Mouse (Mus musculus): ENCODE measurements around the gene Slc38a3. TPM values are rescaled to one million over a fixed set of nuclear protein-coding genes. Genes with fewer than 3 reads are reported as not detected.

Gene Slc38a3
- polyA plus RNA-seq, 1 experiment from 2014 or later, result 31.9 TPM

GRCm38 (mm10) chr9:107633091-107633660 is 36.2 kb downstream of the Slc38a3 start:
- H3K4me1 ChIP-seq (ENCODE audit: control insufficient read depth, insufficient read depth, low read length), result peaks cover 72% of the 10 kb centered on the region
- peak overlapping the region; percentile 99 for H3K27ac ChIP-seq (replicated peaks; ENCODE audit: low read depth, low read length)
- peak; percentile 81 for DNase-seq
- H3K27me3 ChIP-seq (ENCODE audit: control insufficient read depth, insufficient read depth, low read length), result no peaks in the 10 kb centered on the region
- no peaks in the 10 kb centered on the region for H3K9me3 ChIP-seq (ENCODE audit: control insufficient read depth, low read length)
- WGBS, result 1% methylated on average over 33 of the region's 33 CpGs
- ATAC-seq (ENCODE audit: low FRiP score, low TSS enrichment), result no peak
- H3K36me3 ChIP-seq (ENCODE audit: control insufficient read depth, insufficient read depth, low read length), result 0 out of 2 replicates have a peak, but pooled peaks cover 3% of the 10 kb centered on the region
- peak overlapping the region; percentile 84 for H3K9ac ChIP-seq (replicated peaks; ENCODE audit: low read length)
- H3K4me3 ChIP-seq (replicated peaks; ENCODE audit: low read depth, low read length), result peak overlapping the region; percentile 80
- peak overlapping the region; percentile 85 for H3K4me2 ChIP-seq (ENCODE audit: low read length)

GRCm38 (mm10) chr9:107632478-107632877 is 36.9 kb downstream of the Slc38a3 start:
- peak overlapping the region; percentile 85 for H3K4me2 ChIP-seq (ENCODE audit: low read length)
- no peaks in the 10 kb centered on the region for H3K9me3 ChIP-seq (ENCODE audit: control insufficient read depth, low read length)
- ATAC-seq (ENCODE audit: low FRiP score, low TSS enrichment) (no peak), DNase-seq (peak; percentile 61)
- H3K4me1 ChIP-seq (ENCODE audit: control insufficient read depth, insufficient read depth, low read length), result peaks cover 76% of the 10 kb centered on the region
- peak overlapping the region; percentile 84 for H3K9ac ChIP-seq (replicated peaks; ENCODE audit: low read length)
- H3K36me3 ChIP-seq (ENCODE audit: control insufficient read depth, insufficient read depth, low read length), result 0 out of 2 replicates have a peak, but pooled peaks cover 3% of the 10 kb centered on the region
- peak overlapping the region; percentile 80 for H3K4me3 ChIP-seq (replicated peaks; ENCODE audit: low read depth, low read length)
- no peaks in the 10 kb centered on the region for H3K27me3 ChIP-seq (ENCODE audit: control insufficient read depth, insufficient read depth, low read length)
- H3K27ac ChIP-seq (replicated peaks; ENCODE audit: low read depth, low read length), result peak overlapping the region; percentile 99
- WGBS, result 12% methylated on average over 6 of the region's 6 CpGs

GRCm38 (mm10) chr9:107631861-107632260 is 37.5 kb downstream of the Slc38a3 start:
- no peak for DNase-seq
- peak overlapping the region; percentile 99 for H3K27ac ChIP-seq (replicated peaks; ENCODE audit: low read depth, low read length)
- H3K4me3 ChIP-seq (replicated peaks; ENCODE audit: low read depth, low read length), result peak overlapping the region; percentile 80
- ATAC-seq (ENCODE audit: low FRiP score, low TSS enrichment), result no peak
- no peaks in the 10 kb centered on the region for H3K9me3 ChIP-seq (ENCODE audit: control insufficient read depth, low read length)
- H3K9ac ChIP-seq (replicated peaks; ENCODE audit: low read length), result peak overlapping the region; percentile 84
- H3K36me3 ChIP-seq (ENCODE audit: control insufficient read depth, insufficient read depth, low read length), result 0 out of 2 replicates have a peak, but pooled peaks cover 3% of the 10 kb centered on the region
- peaks cover 76% of the 10 kb centered on the region for H3K4me1 ChIP-seq (ENCODE audit: control insufficient read depth, insufficient read depth, low read length)
- 54% methylated on average over 8 of the region's 8 CpGs for WGBS
- no peaks in the 10 kb centered on the region for H3K27me3 ChIP-seq (ENCODE audit: control insufficient read depth, insufficient read depth, low read length)
- peak overlapping the region; percentile 85 for H3K4me2 ChIP-seq (ENCODE audit: low read length)

- Histone ChIP-seq H3K4me3 (replicated peaks; ENCODE audit: low read depth, low read length) (peak overlapping the region; percentile 80; the same call in 1 of the 2 replicates), H3K4me1 (ENCODE audit: control insufficient read depth, insufficient read depth, low read length) (peaks cover 77% of the 10 kb centered on the region), H3K27ac (replicated peaks; ENCODE audit: low read depth, low read length) (peak overlapping the region; percentile 99), H3K27me3 (ENCODE audit: control insufficient read depth, insufficient read depth, low read length) (no peaks in the 10 kb centered on the region), H3K9ac (replicated peaks; ENCODE audit: low read length) (peak overlapping the region; percentile 84), H3K9me3 (ENCODE audit: control insufficient read depth, low read length) (no peaks in the 10 kb centered on the region), H3K4me2 (ENCODE audit: low read length) (peak overlapping the region; percentile 85), H3K36me3 (ENCODE audit: control insufficient read depth, insufficient read depth, low read length) (0 out of 2 replicates have a peak, but pooled peaks cover 3% of the 10 kb centered on the region)
- 17% methylated on average over 9 of the region's 9 CpGs for WGBS
- DNase-seq (no peak), ATAC-seq (ENCODE audit: low FRiP score, low TSS enrichment) (no peak)
These were observed 38.0 kb downstream of the Slc38a3 start for GRCm38 (mm10) chr9:107631311-107631826.

- H3K27me3 ChIP-seq (ENCODE audit: control insufficient read depth, insufficient read depth, low read length), result no peaks in the 10 kb centered on the region
- H3K9ac ChIP-seq (replicated peaks; ENCODE audit: low read length), result peak overlapping the region; percentile 51
- H3K9me3 ChIP-seq (ENCODE audit: control insufficient read depth, low read length), result no peaks in the 10 kb centered on the region
- H3K4me2 ChIP-seq (ENCODE audit: low read length), result peak overlapping the region; percentile 85
- peak; percentile 37 for ATAC-seq (ENCODE audit: low FRiP score, low TSS enrichment)
- H3K36me3 ChIP-seq (ENCODE audit: control insufficient read depth, insufficient read depth, low read length), result peaks cover 3% of the 10 kb centered on the region
- H3K4me1 ChIP-seq (ENCODE audit: control insufficient read depth, insufficient read depth, low read length), result peaks cover 76% of the 10 kb centered on the region
- peak; percentile 87 for DNase-seq
- peak overlapping the region; percentile 17; the same call in 1 of the 2 replicates for H3K4me3 ChIP-seq (replicated peaks; ENCODE audit: low read depth, low read length)
- peak overlapping the region; percentile 99 for H3K27ac ChIP-seq (replicated peaks; ENCODE audit: low read depth, low read length)
- WGBS, result 0% methylated on average over 4 of the region's 4 CpGs
These were observed 38.8 kb downstream of the Slc38a3 start for GRCm38 (mm10) chr9:107630576-107630975.

- peak; percentile 24; the same call in 1 of the 2 replicates for ATAC-seq (ENCODE audit: low FRiP score, low TSS enrichment)
- peak; percentile 70 for DNase-seq
- 3% methylated on average over 14 of the region's 14 CpGs for WGBS
These were observed 39.4 kb downstream of the Slc38a3 start for GRCm38 (mm10) chr9:107629901-107630425.

GRCm38 (mm10) chr9:107629411-107629730 is 40.0 kb downstream of the Slc38a3 start:
- WGBS, result 15% methylated on average over 4 of the region's 4 CpGs
- peaks cover 83% of the 10 kb centered on the region for H3K4me1 ChIP-seq (ENCODE audit: control insufficient read depth, insufficient read depth, low read length)
- H3K4me2 ChIP-seq (ENCODE audit: low read length), result peak overlapping the region; percentile 85
- H3K4me3 ChIP-seq (replicated peaks; ENCODE audit: low read depth, low read length), result 0 out of 2 replicates have a peak overlapping the region, but pooled peaks have one; percentile 8
- H3K9ac ChIP-seq (replicated peaks; ENCODE audit: low read length), result peak overlapping the region; percentile 51; the same call in 1 of the 2 replicates
- no peaks in the 10 kb centered on the region for H3K9me3 ChIP-seq (ENCODE audit: control insufficient read depth, low read length)
- ATAC-seq (ENCODE audit: low FRiP score, low TSS enrichment), result no peak
- no peak for DNase-seq
- peaks cover 11% of the 10 kb centered on the region for H3K36me3 ChIP-seq (ENCODE audit: control insufficient read depth, insufficient read depth, low read length)
- peak overlapping the region; percentile 99 for H3K27ac ChIP-seq (replicated peaks; ENCODE audit: low read depth, low read length)
- no peaks in the 10 kb centered on the region for H3K27me3 ChIP-seq (ENCODE audit: control insufficient read depth, insufficient read depth, low read length)

More at GRCm38 (mm10) chr9:107629901-107630425, 39.4 kb downstream of the Slc38a3 start:
- H3K9me3 ChIP-seq (ENCODE audit: control insufficient read depth, low read length), result no peaks in the 10 kb centered on the region
- peak overlapping the region; percentile 17 for H3K4me3 ChIP-seq (replicated peaks; ENCODE audit: low read depth, low read length)
- H3K27me3 ChIP-seq (ENCODE audit: control insufficient read depth, insufficient read depth, low read length), result no peaks in the 10 kb centered on the region
- peak overlapping the region; percentile 99 for H3K27ac ChIP-seq (replicated peaks; ENCODE audit: low read depth, low read length)
- peak overlapping the region; percentile 85 for H3K4me2 ChIP-seq (ENCODE audit: low read length)
- peak overlapping the region; percentile 51 for H3K9ac ChIP-seq (replicated peaks; ENCODE audit: low read length)
- peaks cover 82% of the 10 kb centered on the region for H3K4me1 ChIP-seq (ENCODE audit: control insufficient read depth, insufficient read depth, low read length)
- peaks cover 9% of the 10 kb centered on the region for H3K36me3 ChIP-seq (ENCODE audit: control insufficient read depth, insufficient read depth, low read length)

- 28% methylated on average over 15 of the region's 15 CpGs for WGBS
- no peak for DNase-seq
These were observed 40.5 kb downstream of the Slc38a3 start for GRCm38 (mm10) chr9:107628721-107629410.

More at GRCm38 (mm10) chr9:107628721-107629410, 40.5 kb downstream of the Slc38a3 start:
- H3K4me3 ChIP-seq (replicated peaks; ENCODE audit: low read depth, low read length), result 0 out of 2 replicates have a peak overlapping the region, but pooled peaks have one; percentile 8
- peak overlapping the region; percentile 56; the same call in 1 of the 2 replicates for H3K9ac ChIP-seq (replicated peaks; ENCODE audit: low read length)
- peak overlapping the region; percentile 85 for H3K4me2 ChIP-seq (ENCODE audit: low read length)
- peaks cover 11% of the 10 kb centered on the region for H3K36me3 ChIP-seq (ENCODE audit: control insufficient read depth, insufficient read depth, low read length)
- H3K27ac ChIP-seq (replicated peaks; ENCODE audit: low read depth, low read length), result peak overlapping the region; percentile 99
- peaks cover 82% of the 10 kb centered on the region for H3K4me1 ChIP-seq (ENCODE audit: control insufficient read depth, insufficient read depth, low read length)
- H3K9me3 ChIP-seq (ENCODE audit: control insufficient read depth, low read length), result no peaks in the 10 kb centered on the region
- no peak for ATAC-seq (ENCODE audit: low FRiP score, low TSS enrichment)
- H3K27me3 ChIP-seq (ENCODE audit: control insufficient read depth, insufficient read depth, low read length), result no peaks in the 10 kb centered on the region

Data from midbrain, embryonic 14.5 days (tissue).